Mouse (Mus musculus) cerebellum, postnatal 10 days (tissue): ENCODE data around the gene Gpsm3.
"Not testable (repeated sequence)": the region's sequence is repeated elsewhere in the genome, so short reads cannot be mapped to it uniquely, and the experiment has no call there.

Source experiments
- DNase-seq, 2 experiments: peaks; one replicate each; pipeline ENCODE4 v3.0.0; 2021; ENCODE audit warnings: mixed read lengths in 2 of 2

Gpsm3 gene

DNA sequence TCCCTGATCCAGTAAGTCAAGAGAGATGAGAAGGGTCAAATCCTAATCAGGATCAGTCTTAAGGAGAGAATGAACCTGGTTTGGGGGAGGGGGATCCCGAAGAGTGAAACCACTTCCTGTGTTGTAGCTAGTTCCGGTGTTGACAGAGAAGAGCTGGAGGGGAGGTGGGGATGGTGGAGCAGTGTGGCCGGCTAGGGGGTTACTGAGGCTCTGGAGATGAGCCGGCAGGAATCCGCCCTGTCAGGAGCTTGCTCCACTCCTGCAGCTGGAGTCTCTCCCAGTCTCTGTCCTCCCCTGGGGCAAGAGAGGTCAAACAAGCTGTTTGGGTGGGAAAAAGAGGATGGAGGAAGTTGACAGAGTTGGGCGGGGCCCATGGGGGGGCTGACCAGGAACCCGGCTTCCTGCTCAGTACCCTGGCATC, at the start of gene Gpsm3:
Gpsm3 (plus strand) TSS at position 126 of the 421 bp plus-strand sequence.
- DNase-seq: peak in 1 of 2 experiments; percentile 42

DNA sequence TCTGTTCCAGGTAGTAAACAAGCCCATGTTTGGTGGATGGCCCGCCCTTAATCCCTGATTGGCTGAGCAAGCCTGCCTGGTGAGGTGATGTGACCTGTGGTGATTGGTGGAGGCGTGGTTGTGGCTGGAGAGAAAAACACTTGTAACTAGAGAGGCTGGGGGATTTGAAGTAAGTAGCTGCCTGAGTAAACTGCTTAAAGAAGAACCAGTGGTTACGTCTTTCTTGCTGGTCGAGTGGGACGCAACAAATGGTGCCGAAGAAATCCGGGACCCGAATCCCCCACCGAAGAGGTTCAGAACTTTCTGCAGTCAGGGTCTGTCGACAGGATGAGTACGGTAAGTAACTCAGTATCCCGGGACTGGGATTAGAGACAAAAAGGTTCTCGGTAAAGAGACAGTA, 46.0 kb upstream of the Gpsm3 start:
- DNase-seq: not testable (repeated sequence)

GRCm38 (mm10) chr17:34546797-34547196, 42.8 kb upstream of the Gpsm3 start:
- no peak for DNase-seq

- no peak for DNase-seq
Measured at GRCm38 (mm10) chr17:34547601-34548000, 42.0 kb upstream of the Gpsm3 start.

GRCm38 (mm10) chr17:34549156-34549555, 40.5 kb upstream of the Gpsm3 start:
- no peak for DNase-seq

- no peak for DNase-seq
Measured at GRCm38 (mm10) chr17:34549843-34550242, 39.8 kb upstream of the Gpsm3 start.

GRCm38 (mm10) chr17:34555483-34555882, 34.1 kb upstream of the Gpsm3 start:
- DNase-seq: peak; percentile 89 to 91

DNA sequence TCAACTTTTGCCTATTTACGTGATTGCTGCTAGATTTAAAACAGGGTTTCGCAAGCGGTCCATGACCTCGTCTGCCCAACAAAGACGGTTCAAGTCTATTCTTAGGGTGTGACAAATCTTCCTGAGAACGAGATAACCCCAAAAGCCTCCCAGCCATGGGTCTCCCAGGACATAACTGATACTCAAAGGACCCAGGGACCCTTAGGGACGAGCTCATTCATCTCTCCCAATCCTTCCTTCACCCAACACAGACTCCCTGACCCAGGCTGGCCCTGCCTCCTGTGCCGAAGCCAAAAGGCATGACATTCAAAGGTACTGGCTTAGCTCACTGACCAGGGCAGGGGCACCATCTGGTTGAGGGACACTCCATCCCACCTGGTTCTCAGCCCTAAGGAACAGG, 33.2 kb upstream of the Gpsm3 start:
- DNase-seq: no peak

- DNase-seq: no peak
Measured at GRCm38 (mm10) chr17:34557411-34557810, 32.2 kb upstream of the Gpsm3 start.

DNA sequence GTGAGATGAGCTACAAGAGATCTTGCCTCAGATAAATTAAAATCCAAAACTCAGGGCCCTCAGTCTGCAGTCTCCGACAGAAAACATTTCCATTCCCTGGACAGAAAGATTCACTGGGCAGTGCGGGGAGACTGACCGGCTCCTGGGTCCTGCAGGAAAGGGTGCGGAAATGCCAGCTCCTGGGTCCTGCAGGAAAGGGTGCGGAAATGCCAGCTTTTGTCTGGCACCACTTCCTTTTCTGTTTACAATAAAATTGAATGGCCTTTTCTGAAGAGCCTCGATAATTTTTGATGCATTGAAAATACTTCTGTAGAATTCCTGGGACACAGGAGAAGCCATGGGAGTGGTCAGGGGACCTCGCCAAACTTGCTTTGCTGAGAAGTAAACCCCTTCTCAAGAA, 30.5 kb upstream of the Gpsm3 start:
- no peak for DNase-seq

DNA sequence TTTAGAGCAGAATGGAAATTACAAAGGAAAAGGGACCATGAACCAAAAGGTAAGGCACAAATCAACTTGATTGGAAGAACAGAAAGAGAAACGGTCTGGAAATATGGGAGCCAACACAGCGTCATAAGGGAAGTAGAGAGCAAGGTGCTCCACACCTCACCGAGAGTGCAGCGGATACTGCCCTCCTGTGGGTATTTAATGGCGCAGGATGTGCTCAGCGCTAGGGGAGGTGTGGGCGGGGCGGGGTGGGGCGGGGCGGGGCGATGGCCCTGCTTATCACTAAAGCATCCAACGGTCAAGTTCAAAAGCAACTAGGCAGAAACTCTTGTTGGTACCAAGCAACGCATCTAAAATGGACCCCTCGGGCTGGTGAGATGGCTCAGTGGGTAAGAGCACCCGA, 29.7 kb upstream of the Gpsm3 start:
- no peak for DNase-seq

DNA sequence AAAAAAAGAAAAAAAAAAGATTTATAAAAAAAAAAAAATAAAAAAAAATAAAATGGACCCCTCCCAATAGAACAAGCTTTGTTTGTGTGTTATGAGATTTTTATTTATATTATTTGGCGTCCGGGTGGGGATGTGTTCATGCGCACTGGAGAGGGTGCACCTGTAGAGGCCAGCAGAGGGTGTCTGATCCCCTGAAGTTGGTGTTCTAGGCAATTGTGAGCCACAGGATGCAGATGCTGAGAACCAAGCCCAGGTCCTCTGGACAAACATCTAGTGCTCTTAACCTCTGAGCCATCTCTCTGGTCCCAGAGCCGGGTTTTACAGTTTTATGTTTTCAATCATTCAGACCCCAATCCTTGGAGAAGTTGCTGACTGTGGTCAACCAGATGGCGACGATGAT, 29.2 kb upstream of the Gpsm3 start:
- DNase-seq: no peak

DNA sequence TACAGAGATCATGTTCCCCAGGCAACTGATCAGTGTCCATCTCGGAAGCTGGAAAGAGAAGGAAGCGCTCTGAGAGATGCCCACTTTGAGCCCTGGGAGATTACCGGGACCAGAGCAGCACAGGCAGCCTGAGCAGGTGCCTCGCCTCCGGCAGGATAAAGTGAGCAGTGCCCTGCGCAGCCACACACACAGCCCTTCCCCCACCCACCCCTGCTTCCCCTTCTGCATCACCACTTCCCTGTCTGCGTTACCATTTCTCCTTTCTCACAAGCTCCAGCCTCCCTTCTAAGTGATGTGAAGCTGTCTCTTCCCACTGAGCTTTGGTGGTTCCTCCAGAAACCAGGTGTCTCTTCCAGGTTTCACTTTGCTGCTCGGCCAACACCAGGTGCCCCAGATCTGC, 28.4 kb upstream of the Gpsm3 start:
- DNase-seq: no peak

GRCm38 (mm10) chr17:34562595-34562994, 27.0 kb upstream of the Gpsm3 start:
- DNase-seq: no peak

DNA sequence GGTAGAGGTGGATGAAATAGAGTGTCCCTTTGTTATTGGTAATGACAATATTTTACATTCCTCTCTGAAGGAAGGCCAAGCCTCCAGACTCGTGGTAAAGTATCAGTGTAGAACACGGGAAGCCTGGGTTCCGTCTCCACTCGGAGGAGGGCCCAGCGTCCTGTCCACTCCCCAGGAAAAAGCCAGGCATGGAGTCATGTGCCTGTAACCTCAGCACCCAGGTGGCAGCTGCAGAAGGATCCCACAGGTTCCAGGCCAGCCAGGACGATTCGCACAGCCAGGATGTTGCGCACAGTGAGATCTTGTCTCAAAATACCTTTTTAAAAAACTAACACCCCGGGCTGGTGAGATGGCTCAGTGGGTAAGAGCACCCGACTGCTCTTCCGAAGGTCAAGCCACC, 26.3 kb upstream of the Gpsm3 start:
- no peak for DNase-seq

- DNase-seq: no peak
Measured at GRCm38 (mm10) chr17:34564003-34564421, 25.6 kb upstream of the Gpsm3 start, which contains the start of gene Notch4. Notch4 (plus strand) TSS chr17:34564268.

DNA sequence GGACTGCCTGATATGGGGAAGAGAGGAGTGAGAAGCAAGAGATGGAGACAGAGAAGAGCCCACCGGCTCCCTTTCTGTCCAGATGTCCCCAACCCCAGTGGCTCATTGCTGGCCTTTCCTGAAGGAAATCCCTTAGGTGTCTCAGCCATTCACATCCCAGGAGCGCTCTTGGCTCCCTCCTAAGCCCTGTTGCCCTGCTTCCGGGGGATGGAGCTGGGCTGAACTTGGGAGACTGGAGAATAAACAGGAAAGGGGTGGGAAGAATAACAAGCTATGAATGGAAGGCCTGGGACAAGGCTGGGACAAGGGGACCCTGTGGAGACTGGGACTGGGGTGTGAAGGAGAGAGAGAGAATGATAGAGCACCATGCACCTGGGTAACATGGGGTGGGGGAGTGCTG, 24.8 kb upstream of the Gpsm3 start:
- DNase-seq: no peak

DNA sequence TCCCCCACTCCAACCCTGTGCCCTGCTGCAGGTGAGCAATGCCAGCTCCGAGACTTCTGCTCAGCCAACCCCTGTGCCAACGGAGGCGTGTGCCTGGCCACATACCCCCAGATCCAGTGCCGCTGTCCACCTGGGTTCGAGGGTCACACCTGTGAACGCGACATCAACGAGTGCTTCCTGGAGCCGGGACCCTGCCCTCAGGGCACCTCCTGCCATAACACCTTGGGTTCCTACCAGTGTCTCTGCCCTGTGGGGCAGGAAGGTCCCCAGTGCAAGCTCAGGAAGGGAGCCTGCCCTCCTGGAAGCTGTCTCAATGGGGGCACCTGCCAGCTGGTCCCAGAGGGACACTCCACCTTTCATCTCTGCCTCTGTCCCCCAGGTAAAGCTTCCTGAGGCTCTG, 22.3 kb upstream of the Gpsm3 start:
- DNase-seq: peak in 1 of 2 experiments; percentile 28

GRCm38 (mm10) chr17:34568421-34568820, 21.2 kb upstream of the Gpsm3 start:
- no peak for DNase-seq

- no peak for DNase-seq
Measured at GRCm38 (mm10) chr17:34569919-34570318, 19.7 kb upstream of the Gpsm3 start.

DNA sequence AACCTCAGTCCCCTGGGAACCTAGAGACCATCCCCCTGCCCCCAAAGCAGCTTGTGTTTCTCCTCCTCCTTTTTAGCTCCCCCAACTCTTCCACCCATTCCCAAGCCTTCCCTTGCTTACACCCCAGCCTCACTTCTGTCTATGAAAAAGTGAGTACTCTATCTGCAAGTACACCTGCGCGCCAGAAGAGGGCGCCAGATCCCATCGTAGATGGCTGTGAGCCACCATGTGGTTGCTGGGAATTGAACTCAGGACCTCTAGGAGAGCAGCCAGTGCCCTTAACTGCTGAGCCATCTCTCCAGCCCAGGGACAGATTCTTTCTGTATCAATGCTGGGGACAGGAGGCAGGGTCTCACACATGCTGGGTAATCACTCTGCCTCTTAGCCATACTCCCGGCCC, 17.7 kb upstream of the Gpsm3 start:
- DNase-seq: no peak

GRCm38 (mm10) chr17:34572361-34572760, 17.2 kb upstream of the Gpsm3 start:
- DNase-seq: peak; percentile 31 to 53

GRCm38 (mm10) chr17:34576577-34576976, 13.0 kb upstream of the Gpsm3 start:
- DNase-seq: no peak

- DNase-seq: no peak
Measured at GRCm38 (mm10) chr17:34578070-34578469, 11.5 kb upstream of the Gpsm3 start.

- no peak for DNase-seq
Measured at GRCm38 (mm10) chr17:34582528-34582927, 7.1 kb upstream of the Gpsm3 start.

DNA sequence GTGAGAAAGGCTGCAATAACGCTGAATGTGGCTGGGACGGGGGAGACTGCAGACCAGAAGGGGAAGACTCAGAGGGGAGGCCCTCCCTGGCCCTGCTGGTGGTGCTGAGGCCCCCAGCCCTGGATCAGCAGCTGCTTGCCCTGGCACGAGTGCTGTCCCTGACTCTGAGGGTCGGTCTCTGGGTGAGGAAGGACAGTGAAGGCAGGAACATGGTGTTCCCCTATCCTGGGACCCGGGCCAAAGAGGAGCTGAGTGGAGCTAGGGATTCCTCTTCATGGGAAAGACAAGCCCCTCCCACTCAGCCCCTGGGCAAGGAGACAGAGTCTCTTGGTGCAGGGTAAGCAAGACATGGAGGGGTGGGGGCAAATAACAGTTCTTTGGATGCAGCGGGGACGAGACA, 6.2 kb upstream of the Gpsm3 start:
- peak in 1 of 2 experiments; percentile 54 for DNase-seq
